Mouse (Mus musculus) myocyte (in vitro differentiated cells): ENCODE data around the gene Sec22a.

Experiments
- E2F4 ChIP-seq: IDR thresholded peaks from one replicate; pipeline ENCODE4 v1.6.1; 2011; ENCODE audit warnings: mild to moderate bottlenecking, control low read depth, moderate library complexity; ENCODE audit not compliant: insufficient read depth
- MAX ChIP-seq: IDR thresholded peaks from one replicate; pipeline ENCODE4 v1.6.1; 2011; ENCODE audit warnings: low read depth, mild to moderate bottlenecking, control low read depth
- POLR2A ChIP-seq: IDR thresholded peaks from one replicate; pipeline ENCODE4 v1.6.1; 2011; ENCODE audit warnings: low read depth, mild to moderate bottlenecking, control low read depth, moderate library complexity; ENCODE audit not compliant: insufficient read length
- SRF ChIP-seq: IDR thresholded peaks from one replicate; pipeline ENCODE4 v1.6.1; 2011; ENCODE audit warnings: low read depth; ENCODE audit not compliant: control insufficient read depth, insufficient read length
- TCF12 ChIP-seq: IDR thresholded peaks from one replicate; pipeline ENCODE4 v1.6.1; 2011; ENCODE audit warnings: mild to moderate bottlenecking, control low read depth; ENCODE audit not compliant: poor library complexity, insufficient read depth, severe bottlenecking
- TCF3 ChIP-seq: IDR thresholded peaks from one replicate; pipeline ENCODE4 v1.6.1; 2011; ENCODE audit warnings: low read depth, control low read depth; ENCODE audit not compliant: insufficient read length
- USF1 ChIP-seq: IDR thresholded peaks from one replicate; pipeline ENCODE4 v1.6.1; 2011; ENCODE audit warnings: low read depth, mild to moderate bottlenecking, control low read depth, moderate library complexity

DNA sequence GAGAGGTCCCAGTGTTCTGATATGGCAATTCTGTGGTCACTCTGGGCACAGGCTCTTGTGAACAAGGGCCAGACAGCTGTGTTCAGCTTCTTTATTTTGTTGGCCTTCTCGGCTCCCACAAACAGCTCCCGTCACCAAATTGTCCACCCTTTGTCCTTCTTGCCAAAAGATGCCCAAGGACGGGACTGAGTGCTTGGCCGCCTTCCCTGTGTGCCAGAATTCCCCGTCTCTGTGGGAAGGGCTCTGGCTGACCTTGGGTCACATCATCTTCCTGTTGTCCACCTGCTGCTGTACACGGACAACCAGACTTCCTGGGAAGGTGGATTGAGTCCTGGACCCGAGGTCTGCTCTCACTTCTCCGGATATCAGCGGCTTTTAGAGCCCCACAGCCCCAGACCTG is 77.9 kb downstream of the Sec22a start:
- TF ChIP-seq POLR2A (no peak), SRF (no peak), E2F4 (no peak), MAX (no peak), TCF3 (no peak), TCF12 (no peak), USF1 (no peak)
